Mouse (Mus musculus) common myeloid progenitor, adult 5-6 weeks (primary cell): Measurements from ENCODE around the gene Sry. TPM values are rescaled to one million over a fixed set of nuclear protein-coding genes. Genes with fewer than 3 reads are reported as not detected.

Experiments used
- ATAC-seq: replicated peaks from 2 replicates; pipeline ENCODE4 v1.8.0; 2016; ENCODE audit warnings: low read depth, mild to moderate bottlenecking, moderate TSS enrichment, inconsistent platforms; ENCODE audit not compliant: poor library complexity, severe bottlenecking
- total RNA-seq: library from RNA; stranded (forward); fragments of 200-1000, 187-1606 nt; gene quantifications from 2 replicates; pipeline ENCODE4 v1.2.3, GENCODE M21; 2017

The Sry gene
- total RNA-seq, result not detected in 2 replicates

GRCm38 (mm10) chrY:2663558-2663957 is at the start of gene Sry:
Sry (minus strand) TSS chrY:2663658.
- no peak for ATAC-seq

Other genes starting within 250 kb of the Sry start
- not detected in 2 replicates for gene H2al2c, start 64.6 kb downstream of the Sry start, total RNA-seq
- gene H2al2b, start 57.0 kb upstream of the Sry start, total RNA-seq, result not detected in 2 replicates
- gene Gm4064, start 132.5 kb upstream of the Sry start, total RNA-seq, result not detected in 2 replicates
- gene Rbmy, start 167.0 kb upstream of the Sry start, total RNA-seq, result not detected in 2 replicates
- not detected in 2 replicates for gene Gm10256, start 167.0 kb upstream of the Sry start, total RNA-seq
- not detected in 2 replicates for gene Gm10352, start 237.3 kb upstream of the Sry start, total RNA-seq